Mouse (Mus musculus) layer of hippocampus, adult 9-11 months (tissue): ENCODE measurements around the gene Tm7sf3.
A peak's percentile ranks its signal among the peaks of the same experiment; 100 is the strongest.

Experiments
- DNase-seq: peaks from one replicate; pipeline ENCODE4 v3.0.0; 2022

Gene Tm7sf3

GRCm38 (mm10) chr6:146653197-146653596 is 10.6 kb upstream of the Tm7sf3 start:
- no peak for DNase-seq

GRCm38 (mm10) chr6:146651431-146651830 is 8.8 kb upstream of the Tm7sf3 start:
- no peak for DNase-seq

DNA sequence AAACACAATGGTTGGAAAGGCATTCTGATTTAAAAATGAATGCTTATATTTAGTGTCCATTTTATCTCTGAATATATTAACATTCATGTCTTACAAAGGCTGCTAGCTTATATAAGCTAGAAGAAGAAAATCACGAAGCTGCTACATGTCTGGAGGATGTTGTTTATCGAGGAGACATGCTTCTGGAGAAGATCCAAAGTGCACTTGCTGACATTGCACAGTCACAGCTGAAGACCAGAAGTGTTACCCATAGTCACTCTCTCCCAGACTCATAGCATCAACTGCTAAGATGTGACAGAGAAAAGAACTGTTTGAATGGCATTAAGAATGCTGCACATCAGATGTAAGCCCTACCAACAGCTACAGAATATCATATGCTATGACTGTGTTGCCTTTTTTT is 7.4 kb upstream of the Tm7sf3 start:
- DNase-seq = no peak

DNA sequence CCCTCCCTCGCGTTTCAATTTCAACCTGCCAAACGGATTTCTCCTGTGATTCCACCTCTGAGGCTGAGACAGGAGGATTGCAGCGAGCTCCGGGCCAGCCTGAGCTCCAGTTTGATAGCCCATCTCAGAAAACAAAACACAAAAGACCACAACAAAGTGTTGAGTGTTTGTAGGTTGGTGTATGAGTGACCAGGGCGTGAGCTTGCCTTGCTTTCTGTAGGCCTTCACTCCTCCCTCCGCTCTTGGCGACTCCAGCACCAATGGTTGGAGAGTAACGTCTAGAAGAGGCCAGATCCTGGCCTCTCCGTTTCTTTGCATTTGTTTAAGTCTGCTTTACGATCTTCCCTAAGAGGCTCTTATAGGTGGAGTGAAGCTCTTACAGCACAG is 553 bp upstream of the Tm7sf3 start:
- no peak for DNase-seq

DNA sequence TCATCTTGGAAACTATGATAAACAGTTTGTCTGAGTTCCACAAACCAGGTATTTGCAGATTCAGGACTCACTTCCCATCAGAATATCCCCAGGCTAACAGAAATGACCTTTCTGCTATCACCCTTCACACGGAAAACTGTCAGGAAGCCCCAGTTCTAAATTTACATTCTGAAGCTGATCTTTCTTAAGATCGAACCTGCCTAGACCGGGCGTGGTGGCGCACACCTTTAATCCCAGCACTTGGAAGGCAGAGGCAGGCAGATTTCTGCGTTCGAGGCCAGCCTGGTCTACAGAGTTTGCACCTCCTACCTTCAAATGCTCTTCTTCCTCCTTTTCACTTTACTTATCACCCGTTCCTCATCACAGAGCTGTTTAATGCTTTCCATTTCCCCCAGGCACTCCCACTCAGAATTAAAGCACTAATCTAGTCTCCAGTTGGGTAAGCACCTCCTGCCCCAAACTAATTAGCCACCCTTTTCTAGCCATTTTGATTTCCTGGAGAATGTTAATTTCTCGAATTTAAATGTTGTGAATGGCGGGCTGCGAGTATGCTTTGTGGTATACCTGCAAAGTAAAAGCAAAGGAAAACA is 908 bp downstream of the Tm7sf3 start:
- DNase-seq = no peak

- DNase-seq = no peak
These were observed 1.6 kb downstream of the Tm7sf3 start for GRCm38 (mm10) chr6:146640991-146641390.

- DNase-seq = no peak
These were observed 2.3 kb downstream of the Tm7sf3 start for GRCm38 (mm10) chr6:146640068-146640965.

GRCm38 (mm10) chr6:146636482-146636881 is 6.1 kb downstream of the Tm7sf3 start:
- no peak for DNase-seq

GRCm38 (mm10) chr6:146634759-146635606 is 7.6 kb downstream of the Tm7sf3 start:
- DNase-seq = no peak

GRCm38 (mm10) chr6:146634015-146634722 is 8.5 kb downstream of the Tm7sf3 start:
- peak; percentile 71 for DNase-seq

DNA sequence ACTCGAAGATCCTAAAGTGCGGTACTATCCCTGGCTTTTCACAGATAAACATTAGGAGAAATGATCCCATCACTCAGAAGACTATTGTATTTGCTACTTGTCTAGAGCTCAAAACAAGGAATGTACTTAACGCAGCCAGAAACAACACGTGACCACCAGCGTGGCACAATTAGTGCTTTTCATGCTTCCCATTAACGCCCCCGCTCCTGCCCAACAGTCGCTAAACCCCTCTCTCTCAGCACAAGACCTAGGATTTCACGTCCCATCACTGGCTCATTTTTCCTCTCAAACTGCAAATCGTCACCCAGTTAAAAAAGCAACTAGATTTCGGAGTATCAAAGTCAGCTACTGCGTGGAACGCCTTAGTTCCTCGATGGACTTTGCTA is 9.0 kb downstream of the Tm7sf3 start:
- DNase-seq = peak; percentile 76

- no peak for DNase-seq
These were observed 9.5 kb downstream of the Tm7sf3 start for GRCm38 (mm10) chr6:146633097-146633496.

DNA sequence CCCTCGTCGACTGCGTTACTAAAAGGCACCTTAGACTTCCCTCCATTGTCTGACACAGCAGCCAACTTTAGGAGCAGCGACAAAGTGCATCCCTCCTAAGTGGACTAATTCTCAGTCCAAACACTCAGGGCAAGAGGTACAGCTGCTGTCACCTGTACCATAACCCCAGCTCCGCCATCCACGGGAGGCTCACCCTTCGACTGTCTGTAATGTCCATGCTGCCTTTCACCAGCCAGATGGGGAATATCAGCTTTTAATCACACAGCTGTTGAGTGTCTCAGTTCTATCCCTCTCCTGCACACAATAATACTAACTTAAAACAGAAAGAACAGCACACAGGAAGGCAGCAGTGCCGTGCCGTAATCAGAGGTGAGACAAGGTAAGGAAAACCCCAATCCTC is 10.2 kb downstream of the Tm7sf3 start:
- no peak for DNase-seq

DNA sequence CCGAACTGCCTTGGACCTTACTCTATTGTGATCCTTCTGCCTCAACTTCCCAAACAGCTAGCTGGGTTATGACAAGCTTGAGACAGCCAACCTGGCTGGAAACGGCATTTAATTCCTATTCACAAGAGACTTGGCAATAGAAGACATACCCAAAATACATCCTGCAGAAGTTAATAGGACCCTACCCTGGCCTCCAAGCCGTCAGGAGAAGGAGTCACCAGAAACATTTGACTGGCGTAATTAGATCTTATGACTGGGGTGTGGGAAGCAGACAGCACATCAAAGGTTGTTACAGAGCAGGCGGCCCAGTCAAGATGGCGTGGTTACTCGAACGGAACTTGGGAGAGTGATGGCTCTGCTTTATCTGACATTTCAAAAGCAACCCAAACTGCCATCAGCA is 10.8 kb downstream of the Tm7sf3 start:
- no peak for DNase-seq

GRCm38 (mm10) chr6:146630961-146631360 is 11.7 kb downstream of the Tm7sf3 start:
- DNase-seq = no peak

DNA sequence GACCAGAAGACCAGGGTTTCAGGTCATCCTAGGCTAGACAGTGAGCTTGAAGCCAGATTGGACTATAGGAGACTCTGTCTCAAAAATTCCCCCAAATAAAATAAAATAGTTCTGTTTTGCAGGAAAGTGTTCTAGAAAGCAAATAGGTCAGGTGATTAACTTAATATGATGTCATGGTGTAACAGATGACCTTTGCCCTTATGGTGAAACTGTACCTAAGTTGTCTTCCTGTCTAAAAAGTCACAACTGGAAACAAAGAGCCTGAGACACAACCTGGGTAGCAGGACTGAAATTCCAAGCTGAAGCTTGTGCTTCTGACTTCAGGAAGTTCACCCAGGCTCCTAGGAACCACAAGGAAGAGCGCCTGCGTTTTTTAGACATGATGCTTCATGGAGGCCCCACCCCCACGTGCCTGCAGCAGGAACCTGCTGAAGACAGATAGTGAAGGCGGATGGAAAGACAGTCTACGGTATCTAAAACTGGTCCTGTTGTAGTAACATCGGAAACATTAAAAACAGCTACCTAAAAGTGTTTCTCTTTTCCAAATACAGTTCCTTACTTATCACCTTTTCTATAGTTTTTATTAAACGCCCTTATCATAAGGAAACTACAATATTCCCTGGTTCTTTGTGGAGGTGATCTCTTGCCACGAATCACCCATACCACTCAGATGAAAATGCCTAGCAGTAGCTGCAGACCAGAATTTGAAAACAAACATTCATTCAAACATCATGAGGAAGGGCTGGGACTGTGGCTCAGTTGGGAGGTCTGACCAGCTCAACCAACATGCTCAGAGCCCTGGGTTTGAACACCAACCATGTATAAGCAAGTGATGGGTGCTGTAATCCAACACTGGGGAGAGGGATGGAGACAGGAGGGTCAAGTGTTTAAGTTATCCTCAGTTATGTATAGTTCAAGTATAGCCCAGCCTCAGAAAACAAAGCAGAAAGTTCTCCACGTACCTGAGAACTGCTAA is 12.6 kb downstream of the Tm7sf3 start:
- no peak for DNase-seq

GRCm38 (mm10) chr6:146628123-146628522 is 14.5 kb downstream of the Tm7sf3 start:
- no peak for DNase-seq

GRCm38 (mm10) chr6:146616670-146617069 is 26.0 kb downstream of the Tm7sf3 start:
- DNase-seq = no peak

DNA sequence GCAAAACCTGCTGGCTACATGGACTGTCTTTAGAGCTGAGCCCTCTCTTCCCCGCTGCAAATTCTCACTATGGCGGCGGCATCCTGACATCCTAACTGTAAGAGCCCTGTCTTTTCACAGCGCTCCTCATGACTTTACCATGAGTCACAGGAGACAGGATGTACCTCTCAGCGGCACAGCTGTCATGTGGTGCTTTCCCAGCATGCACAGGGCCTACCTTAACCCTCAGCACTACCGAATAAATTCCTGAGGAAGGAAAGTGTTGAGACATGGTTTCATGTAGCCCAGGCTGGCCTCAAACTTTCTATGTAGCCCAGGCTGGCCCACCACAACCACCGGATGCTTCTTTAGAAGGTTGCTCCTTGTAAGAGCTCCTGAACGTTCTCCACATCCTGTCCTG is 26.7 kb downstream of the Tm7sf3 start:
- no peak for DNase-seq

DNA sequence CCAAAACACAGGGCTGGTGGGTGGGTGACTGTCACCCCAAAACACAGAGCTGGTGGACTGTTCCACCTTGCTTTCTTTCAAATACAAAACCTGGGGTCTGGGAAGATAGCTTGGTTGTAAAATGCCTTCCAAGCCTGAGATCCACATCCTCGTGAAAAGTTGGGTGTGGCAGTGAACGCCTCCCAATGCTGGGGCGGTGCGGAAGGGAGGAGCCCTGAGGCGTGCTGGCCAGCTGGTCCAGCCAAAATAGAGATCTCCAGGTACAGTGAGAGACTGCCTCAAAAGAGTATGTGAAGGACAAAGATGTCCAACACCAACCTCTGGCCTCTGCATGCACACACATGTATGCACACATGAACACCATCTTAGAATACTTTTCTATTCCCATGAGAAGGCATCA is 28.1 kb downstream of the Tm7sf3 start:
- no peak for DNase-seq

- DNase-seq = no peak
These were observed 28.7 kb downstream of the Tm7sf3 start for GRCm38 (mm10) chr6:146613907-146614306.

GRCm38 (mm10) chr6:146612736-146613135 is 29.9 kb downstream of the Tm7sf3 start:
- DNase-seq = no peak
